Mouse (Mus musculus) urinary bladder, postnatal 25 days (tissue): Measurements from ENCODE around the gene Dse.

Experiments
- DNase-seq: peaks from one replicate; pipeline ENCODE4 v3.0.0; 2022; ENCODE audit warnings: low spot score

Gene Dse

DNA sequence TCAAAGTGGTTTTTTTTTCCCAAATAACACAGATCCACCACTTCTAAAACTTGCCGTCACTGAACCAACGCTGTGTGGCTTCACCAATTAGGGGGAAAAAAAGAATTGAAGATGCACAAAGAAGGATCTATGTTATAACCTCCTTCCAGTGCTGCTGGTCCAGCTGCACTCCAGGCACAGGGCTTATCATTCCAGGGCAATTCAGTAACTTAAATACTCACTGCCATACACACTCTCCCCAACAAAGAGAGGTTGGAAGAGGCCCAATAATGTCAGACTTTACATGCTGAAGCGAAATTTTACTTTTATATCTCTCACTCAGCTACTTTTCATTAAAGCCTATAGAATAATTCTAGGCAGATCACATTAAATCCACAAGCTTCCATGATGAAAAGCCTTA is 8.9 kb downstream of the Dse start:
- no peak for DNase-seq

- no peak for DNase-seq
Observed at GRCm38 (mm10) chr10:34198061-34198460, 9.5 kb downstream of the Dse start.

- DNase-seq: no peak
Observed at GRCm38 (mm10) chr10:34197269-34197668, 10.2 kb downstream of the Dse start.

GRCm38 (mm10) chr10:34194957-34195356 is 12.6 kb downstream of the Dse start:
- DNase-seq: no peak

- no peak for DNase-seq
Observed at GRCm38 (mm10) chr10:34194503-34194902, 13.0 kb downstream of the Dse start.

DNA sequence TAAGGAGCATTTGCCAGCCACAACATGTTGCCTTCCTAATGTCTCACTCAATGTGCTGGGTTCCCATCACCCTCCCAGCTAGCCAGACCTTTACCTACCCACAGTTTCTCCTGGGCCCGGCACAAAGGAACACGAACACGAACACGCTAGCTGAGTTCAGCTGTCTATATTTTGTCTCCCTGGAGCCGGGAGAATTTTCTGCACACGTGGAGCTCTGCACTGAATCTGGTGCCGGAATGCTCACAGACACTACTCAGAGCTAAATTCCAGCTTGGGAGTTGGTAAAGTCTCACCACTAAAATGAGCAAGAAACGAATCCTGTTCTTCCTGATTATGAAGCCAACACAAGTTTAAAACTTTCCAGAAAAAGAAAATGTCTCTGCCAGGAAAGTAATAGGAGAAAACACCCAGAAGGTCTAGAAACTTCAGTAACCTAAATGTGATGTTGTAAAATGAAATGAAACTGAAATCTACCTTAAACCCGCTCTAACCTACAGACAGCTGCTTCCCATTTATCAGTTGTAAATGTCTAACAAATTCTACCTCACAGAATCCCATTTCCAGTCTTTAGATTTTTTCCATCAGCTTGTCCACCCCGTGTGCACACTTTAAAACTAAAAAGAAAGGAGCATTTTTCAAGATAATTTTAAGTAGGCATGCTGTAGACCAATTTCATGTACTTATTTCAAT is 20.8 kb downstream of the Dse start:
- DNase-seq: no peak

DNA sequence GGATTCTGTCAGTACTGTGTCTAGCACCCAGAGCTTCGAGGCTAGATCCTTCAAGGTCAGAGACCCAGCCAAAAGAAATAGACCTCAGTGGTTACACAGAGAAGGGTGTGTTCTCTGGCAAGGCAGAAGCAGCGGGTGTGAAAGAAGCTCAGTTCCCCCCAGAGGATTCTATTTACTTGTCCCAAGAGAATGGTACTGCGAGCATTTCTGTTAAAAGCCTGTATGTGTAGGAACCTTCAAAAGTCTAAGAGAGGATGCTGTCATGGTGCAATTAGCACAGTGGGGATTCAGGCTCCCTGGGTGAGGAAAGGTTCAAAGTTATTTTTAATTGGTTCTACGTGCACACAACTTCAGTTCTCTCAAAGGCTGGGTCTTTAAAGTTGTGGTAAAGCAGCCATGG is 22.0 kb downstream of the Dse start:
- DNase-seq: no peak

- DNase-seq: no peak
Observed at GRCm38 (mm10) chr10:34184956-34185355, 22.6 kb downstream of the Dse start.

DNA sequence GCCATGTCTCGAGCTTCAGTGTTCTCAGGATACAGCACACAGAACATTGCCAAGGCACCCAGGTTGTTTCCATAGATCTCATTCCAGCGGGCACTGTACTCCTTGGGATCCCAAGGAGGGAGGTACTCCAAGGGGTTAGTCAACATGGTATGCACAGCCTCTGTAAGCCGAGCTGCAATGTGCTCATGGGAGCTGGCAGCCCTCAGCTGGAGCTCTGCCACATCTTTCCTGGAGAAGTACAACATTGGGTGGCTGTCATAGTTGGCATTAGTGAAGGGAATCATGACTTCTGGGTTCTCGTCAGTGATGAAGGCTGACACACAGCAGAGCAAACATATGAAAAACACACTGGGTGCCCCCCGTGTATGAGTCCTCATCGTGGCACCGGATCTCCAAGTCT is 23.8 kb downstream of the Dse start:
- no peak for DNase-seq

- DNase-seq: no peak
Observed at GRCm38 (mm10) chr10:34175870-34176606, 31.5 kb downstream of the Dse start.

DNA sequence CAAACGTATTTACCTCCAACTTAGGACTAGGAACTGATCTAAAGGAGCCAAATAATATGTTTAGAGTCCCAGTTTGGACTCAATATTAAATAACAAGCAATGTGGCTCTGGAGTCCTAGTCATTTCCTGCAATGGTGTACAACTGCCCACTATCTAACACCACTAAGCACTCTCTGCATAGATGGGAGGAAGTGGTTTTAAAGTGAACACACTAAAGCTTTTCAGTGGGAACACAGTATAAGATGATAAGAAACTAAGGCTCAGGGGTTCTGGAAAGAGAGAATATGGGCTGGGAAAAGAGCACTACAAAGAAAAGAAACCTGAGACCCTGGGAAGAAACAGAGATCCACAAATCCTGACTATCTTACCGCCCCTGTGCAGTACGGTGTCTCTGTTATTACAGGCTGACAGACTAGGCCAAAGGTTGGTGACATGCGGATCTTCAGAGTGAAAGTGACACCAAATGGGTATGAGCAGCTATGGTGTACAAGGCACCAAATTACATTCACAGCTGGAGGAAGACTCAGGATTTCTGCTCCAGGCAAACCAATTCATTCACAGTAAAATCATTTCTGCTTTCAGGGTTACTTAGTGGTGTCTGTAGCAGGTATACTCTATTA is 34.7 kb downstream of the Dse start:
- DNase-seq: no peak

GRCm38 (mm10) chr10:34171660-34172059 is 35.9 kb downstream of the Dse start:
- no peak for DNase-seq

GRCm38 (mm10) chr10:34171191-34171590 is 36.3 kb downstream of the Dse start:
- DNase-seq: no peak

GRCm38 (mm10) chr10:34166971-34167370 is 40.5 kb downstream of the Dse start:
- no peak for DNase-seq

GRCm38 (mm10) chr10:34155796-34156554 is 51.5 kb downstream of the Dse start:
- no peak for DNase-seq

DNA sequence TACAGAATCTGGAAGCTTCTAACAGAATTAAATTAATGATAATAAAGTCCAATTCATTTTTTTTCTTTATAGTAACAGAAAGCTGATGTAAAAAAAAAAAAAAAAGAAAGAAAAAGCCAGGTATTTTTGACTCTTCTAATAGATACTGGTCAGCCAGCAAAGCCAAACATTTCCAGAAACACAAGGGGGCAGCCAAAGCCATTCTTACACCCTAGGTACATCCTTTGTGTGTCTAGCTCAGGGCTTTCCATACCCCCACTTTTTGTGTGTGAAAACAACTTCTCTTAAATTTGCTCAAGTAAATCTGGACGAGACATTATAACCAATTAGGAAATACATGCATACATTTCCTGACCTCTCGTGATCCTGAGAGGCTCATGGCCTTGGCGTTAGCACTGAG is 55.7 kb downstream of the Dse start:
- no peak for DNase-seq

- no peak for DNase-seq
Observed at GRCm38 (mm10) chr10:34150454-34150853, 57.1 kb downstream of the Dse start.

GRCm38 (mm10) chr10:34149772-34150171 is 57.7 kb downstream of the Dse start:
- no peak for DNase-seq

- DNase-seq: no peak
Observed at GRCm38 (mm10) chr10:34141693-34142092, 65.8 kb downstream of the Dse start.

GRCm38 (mm10) chr10:34139768-34140167 is 67.7 kb downstream of the Dse start:
- no peak for DNase-seq

DNA sequence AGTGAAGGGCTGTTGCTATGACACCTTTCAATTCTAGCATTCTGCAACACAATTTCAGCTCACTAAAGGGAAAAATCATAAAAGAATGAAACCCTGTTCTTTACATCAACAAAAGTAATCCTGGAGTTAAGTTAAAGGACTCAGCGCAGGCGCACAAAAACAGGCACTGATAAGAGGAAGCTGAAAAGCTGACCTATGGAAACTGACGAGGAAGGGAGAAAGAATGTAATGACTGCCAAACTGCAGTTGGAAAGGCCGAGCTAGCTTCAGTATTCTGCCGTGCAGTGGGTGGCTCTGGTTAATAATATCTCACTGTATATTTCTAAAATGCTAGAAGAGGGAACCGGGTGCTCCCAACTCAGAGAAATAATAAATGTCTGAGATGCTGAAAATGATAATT is 69.5 kb downstream of the Dse start:
- DNase-seq: no peak

GRCm38 (mm10) chr10:34136432-34136831 is 71.1 kb downstream of the Dse start:
- DNase-seq: no peak

GRCm38 (mm10) chr10:34131356-34131755 is 76.2 kb downstream of the Dse start:
- DNase-seq: no peak
